Mouse (Mus musculus): ENCODE measurements around the gene Dgat2. TPM values are rescaled to one million over a fixed set of nuclear protein-coding genes. Genes with fewer than 3 reads are reported as not detected.

Gene Dgat2
- polyA plus RNA-seq, 1 experiment, result 63.4 TPM

GRCm38 (mm10) chr7:99194511-99194910 is 12.0 kb upstream of the Dgat2 start:
- no peak for DNase-seq (ENCODE audit: extremely low spot score in 1 of 2, low spot score in 1 of 2)

GRCm38 (mm10) chr7:99193926-99194325 is 11.4 kb upstream of the Dgat2 start:
- no peak for DNase-seq (ENCODE audit: extremely low spot score in 1 of 2, low spot score in 1 of 2)

GRCm38 (mm10) chr7:99191411-99191810 is 8.9 kb upstream of the Dgat2 start:
- DNase-seq (ENCODE audit: extremely low spot score in 1 of 2, low spot score in 1 of 2), result no peak

GRCm38 (mm10) chr7:99189885-99190284 is 7.4 kb upstream of the Dgat2 start:
- no peak for DNase-seq (ENCODE audit: extremely low spot score in 1 of 2, low spot score in 1 of 2)

GRCm38 (mm10) chr7:99188630-99189029 is 6.1 kb upstream of the Dgat2 start:
- DNase-seq (ENCODE audit: extremely low spot score in 1 of 2, low spot score in 1 of 2), result no peak

GRCm38 (mm10) chr7:99187451-99187850 is 4.9 kb upstream of the Dgat2 start:
- no peak for DNase-seq (ENCODE audit: extremely low spot score in 1 of 2, low spot score in 1 of 2)

GRCm38 (mm10) chr7:99185405-99185804 is 2.9 kb upstream of the Dgat2 start:
- no peak for DNase-seq (ENCODE audit: extremely low spot score in 1 of 2, low spot score in 1 of 2)

GRCm38 (mm10) chr7:99183751-99184150 is 1.2 kb upstream of the Dgat2 start:
- DNase-seq (ENCODE audit: extremely low spot score in 1 of 2, low spot score in 1 of 2), result no peak

- peak in 1 of 2 experiments; percentile 59 for DNase-seq (ENCODE audit: extremely low spot score in 1 of 2, low spot score in 1 of 2)
Observed at GRCm38 (mm10) chr7:99181619-99182431, 694 bp downstream of the Dgat2 start.

GRCm38 (mm10) chr7:99180162-99180561 is 2.4 kb downstream of the Dgat2 start:
- DNase-seq (ENCODE audit: extremely low spot score in 1 of 2, low spot score in 1 of 2), result no peak

- no peak for DNase-seq (ENCODE audit: extremely low spot score in 1 of 2, low spot score in 1 of 2)
Observed at GRCm38 (mm10) chr7:99179271-99179670, 3.2 kb downstream of the Dgat2 start.

GRCm38 (mm10) chr7:99177386-99177785 is 5.1 kb downstream of the Dgat2 start:
- DNase-seq (ENCODE audit: extremely low spot score in 1 of 2, low spot score in 1 of 2), result peak in 1 of 2 experiments; percentile 56

GRCm38 (mm10) chr7:99175666-99176065 is 6.9 kb downstream of the Dgat2 start:
- no peak for DNase-seq (ENCODE audit: extremely low spot score in 1 of 2, low spot score in 1 of 2)

GRCm38 (mm10) chr7:99175118-99175517 is 7.4 kb downstream of the Dgat2 start:
- no peak for DNase-seq (ENCODE audit: extremely low spot score in 1 of 2, low spot score in 1 of 2)

- DNase-seq (ENCODE audit: extremely low spot score in 1 of 2, low spot score in 1 of 2), result no peak
Observed at GRCm38 (mm10) chr7:99174006-99174405, 8.5 kb downstream of the Dgat2 start.

GRCm38 (mm10) chr7:99172898-99173297 is 9.6 kb downstream of the Dgat2 start:
- no peak for DNase-seq (ENCODE audit: extremely low spot score in 1 of 2, low spot score in 1 of 2)

- no peak for DNase-seq (ENCODE audit: extremely low spot score in 1 of 2, low spot score in 1 of 2)
Observed at GRCm38 (mm10) chr7:99171730-99172463, 10.6 kb downstream of the Dgat2 start.

GRCm38 (mm10) chr7:99170519-99170918 is 12.0 kb downstream of the Dgat2 start:
- DNase-seq (ENCODE audit: extremely low spot score in 1 of 2, low spot score in 1 of 2), result no peak

- DNase-seq (ENCODE audit: extremely low spot score in 1 of 2, low spot score in 1 of 2), result peak in 1 of 2 experiments; percentile 49
Observed at GRCm38 (mm10) chr7:99169717-99170403, 12.7 kb downstream of the Dgat2 start.

GRCm38 (mm10) chr7:99168756-99169155 is 13.8 kb downstream of the Dgat2 start:
- no peak for DNase-seq (ENCODE audit: extremely low spot score in 1 of 2, low spot score in 1 of 2)

GRCm38 (mm10) chr7:99167939-99168338 is 14.6 kb downstream of the Dgat2 start:
- no peak for DNase-seq (ENCODE audit: extremely low spot score in 1 of 2, low spot score in 1 of 2)
